Mouse (Mus musculus) limb, embryonic 14.5 days (tissue): Measurements from ENCODE around the gene Cdca7. TPM values are rescaled to one million over a fixed set of nuclear protein-coding genes. Genes with fewer than 3 reads are reported as not detected.

Source experiments
- ATAC-seq: fragments of 200-750 bp; cut with Nextera tagmentation; 2 replicates; pipeline ENCODE4 v1.8.0; 2017; ENCODE audit warnings: low read depth, moderate number of reproducible peaks, moderate TSS enrichment; ENCODE audit not compliant: low FRiP score
- DNase-seq: peaks from one replicate; pipeline ENCODE4 v3.0.0-alpha.2; 2015; ENCODE audit warnings: low spot score
- H3K27ac ChIP-seq: fragments of 300-500 bp; sonication (generic); replicated peaks from 2 replicates; pipeline ENCODE4 v1.5.1; 2014; ENCODE audit warnings: low read depth, mild to moderate bottlenecking, low read length, moderate library complexity, mixed read lengths
- H3K27me3 ChIP-seq: fragments of 300-500 bp; sonication (generic); 2 replicates; pipeline ENCODE4 v1.6.1; 2014; ENCODE audit warnings: low read length, mixed read lengths; ENCODE audit not compliant: control insufficient read depth, insufficient read depth
- H3K36me3 ChIP-seq: fragments of 300-500 bp; sonication (generic); 2 replicates; pipeline ENCODE4 v1.6.1; 2014; ENCODE audit warnings: mild to moderate bottlenecking, low read length, moderate library complexity, mixed read lengths; ENCODE audit not compliant: control insufficient read depth, insufficient read depth
- H3K4me1 ChIP-seq: fragments of 300-500 bp; sonication (generic); 2 replicates; pipeline ENCODE4 v1.6.1; 2014; ENCODE audit warnings: antibody characterized with exemption, low read length, mixed read lengths; ENCODE audit not compliant: control insufficient read depth, insufficient read depth
- H3K4me2 ChIP-seq: fragments of 300-500 bp; sonication (generic); replicated peaks from 2 replicates; pipeline ENCODE4 v1.6.1; 2014; ENCODE audit warnings: low read depth, mild to moderate bottlenecking, low read length, moderate library complexity; ENCODE audit not compliant: severe bottlenecking
- H3K4me3 ChIP-seq: fragments of 300-500 bp; sonication (generic); replicated peaks from 2 replicates; pipeline ENCODE4 v1.5.1; 2014; ENCODE audit warnings: low read length
- H3K9ac ChIP-seq: fragments of 300-500 bp; sonication (generic); 2 replicates; pipeline ENCODE4 v1.6.1; 2014; ENCODE audit warnings: mild to moderate bottlenecking, low read depth, low read length, moderate library complexity; ENCODE audit not compliant: severe bottlenecking
- H3K9me3 ChIP-seq: fragments of 300-500 bp; sonication (generic); 2 replicates; pipeline ENCODE4 v1.6.1; 2016; ENCODE audit warnings: low read length; ENCODE audit not compliant: control insufficient read depth
- POLR2A ChIP-seq: fragments of 200-500 bp; IDR thresholded peaks from 2 replicates; pipeline ENCODE4 v1.8.0; 2012; ENCODE audit warnings: inconsistent platforms, mild to moderate bottlenecking, moderate library complexity, borderline replicate concordance; ENCODE audit not compliant: insufficient read depth, insufficient read length; ENCODE audit errors: extremely low read depth
- WGBS: fragments of 180-500 bp; shearing (Covaris S2); extraction: QIAGEN DNeasy Blood & Tissue Kit; methylation state at CpG from one replicate; pipeline ENCODE4 v1.1.7; 2014; 5-methylcytosine and 5-hydroxymethylcytosine counted together
- polyA plus RNA-seq, 2 experiments: library from polyadenylated mRNA; depleted of rRNA in 1 of 2; stranded (reverse) in 1 of 2; unstranded in 1 of 2; fragments of >200 nt; fragmentation: Nextera tagmentation in 1 of 2; extraction: Ambion mirVana in 1 of 2; gene quantifications; 2 replicates each; pipeline versions ENCODE4 v1.2.1 to v1.2.3; 2012 to 2014

Cdca7 gene
- polyA plus RNA-seq, 2 experiments, result 123 to 126 TPM

GRCm38 (mm10) chr2:72464376-72465014 lies 11.5 kb upstream of the Cdca7 start:
- H3K9ac ChIP-seq, result no peak overlapping the region
- no peak overlapping the region for H3K4me3 ChIP-seq
- WGBS, result 14% methylated on average over 7 of the region's 7 CpGs
- no peaks in the 10 kb centered on the region for H3K9me3 ChIP-seq
- no peaks in the 10 kb centered on the region for H3K36me3 ChIP-seq
- H3K4me2 ChIP-seq, result no peak overlapping the region
- no peak overlapping the region for H3K27ac ChIP-seq
- no peaks in the 10 kb centered on the region for H3K4me1 ChIP-seq
- TF ChIP-seq POLR2A, result no peak
- H3K27me3 ChIP-seq, result no peaks in the 10 kb centered on the region
- ATAC-seq, result no peak
- DNase-seq, result no peak

GRCm38 (mm10) chr2:72467604-72468003 lies 8.4 kb upstream of the Cdca7 start:
- H3K36me3 ChIP-seq, result no peaks in the 10 kb centered on the region
- ATAC-seq (no peak), DNase-seq (peak; percentile 38)
- TF ChIP-seq POLR2A, result no peak
- H3K9me3 ChIP-seq, result no peaks in the 10 kb centered on the region
- H3K4me2 ChIP-seq, result no peak overlapping the region
- H3K27ac ChIP-seq, result 0 out of 2 replicates have a peak overlapping the region, but pooled peaks have one; percentile 19
- 65% methylated on average over 1 of the region's 1 CpGs for WGBS
- 0 out of 2 replicates have a peak, but pooled peaks cover 3% of the 10 kb centered on the region for H3K4me1 ChIP-seq
- no peak overlapping the region for H3K9ac ChIP-seq
- no peak overlapping the region for H3K4me3 ChIP-seq
- H3K27me3 ChIP-seq, result no peaks in the 10 kb centered on the region

GRCm38 (mm10) chr2:72471415-72472070 lies 4.4 kb upstream of the Cdca7 start:
- no peak for DNase-seq
- Histone ChIP-seq H3K4me1 (0 out of 2 replicates have a peak, but pooled peaks cover 3% of the 10 kb centered on the region), H3K4me2 (no peak overlapping the region), H3K9me3 (no peaks in the 10 kb centered on the region), H3K9ac (no peak overlapping the region), H3K27ac (no peak overlapping the region), H3K36me3 (no peaks in the 10 kb centered on the region), H3K4me3 (no peak overlapping the region), H3K27me3 (no peaks in the 10 kb centered on the region)
- ATAC-seq, result no peak
- 28% methylated on average over 16 of the region's 16 CpGs for WGBS
- TF ChIP-seq POLR2A, result no peak

GRCm38 (mm10) chr2:72474531-72475287 lies 1.2 kb upstream of the Cdca7 start:
- ATAC-seq (no peak), DNase-seq (no peak)
- Histone ChIP-seq H3K4me2 (peak overlapping the region; percentile 65; the same call in 1 of the 2 replicates), H3K36me3 (peaks cover 5% of the 10 kb centered on the region), H3K27ac (no peak overlapping the region), H3K9me3 (no peaks in the 10 kb centered on the region), H3K27me3 (no peaks in the 10 kb centered on the region), H3K4me1 (peaks cover 14% of the 10 kb centered on the region), H3K4me3 (no peak overlapping the region), H3K9ac (no peak overlapping the region)
- TF ChIP-seq POLR2A, result no peak
- 46% methylated on average over 7 of the region's 7 CpGs for WGBS

GRCm38 (mm10) chr2:72475423-72475796 lies 549 bp upstream of the Cdca7 start:
- TF ChIP-seq POLR2A, result no peak
- WGBS, result 2% methylated on average over 7 of the region's 7 CpGs
- H3K9me3 ChIP-seq, result no peaks in the 10 kb centered on the region
- peak overlapping the region; percentile 65 for H3K4me2 ChIP-seq
- DNase-seq (peak; percentile 14), ATAC-seq (no peak)
- peaks cover 12% of the 10 kb centered on the region for H3K36me3 ChIP-seq
- peak overlapping the region; percentile 89 for H3K27ac ChIP-seq
- peak overlapping the region; percentile 80 for H3K4me3 ChIP-seq
- H3K4me1 ChIP-seq, result peaks cover 14% of the 10 kb centered on the region
- H3K9ac ChIP-seq, result peak overlapping the region; percentile 87
- H3K27me3 ChIP-seq, result no peaks in the 10 kb centered on the region
